Mouse (Mus musculus) lung, postnatal 36 days (tissue): ENCODE results near the gene Cpne4.
A peak's percentile ranks its signal among the peaks of the same experiment; 100 is the strongest.

Source experiments
- DNase-seq: peaks from one replicate; pipeline ENCODE4 v3.0.0; 2022; ENCODE audit warnings: mixed read lengths

Gene Cpne4

GRCm38 (mm10) chr9:104878558-104878957 is 331.5 kb downstream of the Cpne4 start:
- no peak for DNase-seq

GRCm38 (mm10) chr9:104890517-104890916 is 343.4 kb downstream of the Cpne4 start:
- no peak for DNase-seq

- DNase-seq: no peak
Measured at GRCm38 (mm10) chr9:104895360-104895759, 348.3 kb downstream of the Cpne4 start.

GRCm38 (mm10) chr9:104901118-104901517 is 354.0 kb downstream of the Cpne4 start:
- DNase-seq: no peak

GRCm38 (mm10) chr9:104901827-104902226 is 354.7 kb downstream of the Cpne4 start:
- no peak for DNase-seq

- DNase-seq: no peak
Measured at GRCm38 (mm10) chr9:104912686-104913085, 365.6 kb downstream of the Cpne4 start.

- no peak for DNase-seq
Measured at GRCm38 (mm10) chr9:104913327-104913726, 366.2 kb downstream of the Cpne4 start.

GRCm38 (mm10) chr9:104921197-104921596 is 374.1 kb downstream of the Cpne4 start:
- no peak for DNase-seq

- no peak for DNase-seq
Measured at GRCm38 (mm10) chr9:104922051-104922450, 375.0 kb downstream of the Cpne4 start.

- no peak for DNase-seq
Measured at GRCm38 (mm10) chr9:104928806-104929205, 381.7 kb downstream of the Cpne4 start.

GRCm38 (mm10) chr9:104940389-104940788 is 393.3 kb downstream of the Cpne4 start:
- DNase-seq: no peak

GRCm38 (mm10) chr9:104950551-104950950 is 403.5 kb downstream of the Cpne4 start:
- no peak for DNase-seq

GRCm38 (mm10) chr9:104952176-104952575 is 405.1 kb downstream of the Cpne4 start:
- DNase-seq: no peak

- peak; percentile 4 for DNase-seq
Measured at GRCm38 (mm10) chr9:104972828-104973227, 425.7 kb downstream of the Cpne4 start.

GRCm38 (mm10) chr9:104981934-104982548 is 435.0 kb downstream of the Cpne4 start:
- no peak for DNase-seq

GRCm38 (mm10) chr9:104998225-104998624 is 451.1 kb downstream of the Cpne4 start:
- no peak for DNase-seq

GRCm38 (mm10) chr9:105010721-105011120 is 463.6 kb downstream of the Cpne4 start:
- DNase-seq: no peak

- no peak for DNase-seq
Measured at GRCm38 (mm10) chr9:105018186-105018585, 471.1 kb downstream of the Cpne4 start.

GRCm38 (mm10) chr9:105028311-105028710 is 481.2 kb downstream of the Cpne4 start:
- DNase-seq: no peak

GRCm38 (mm10) chr9:105032572-105032971 is 485.5 kb downstream of the Cpne4 start:
- DNase-seq: no peak

GRCm38 (mm10) chr9:105033641-105034040 is 486.6 kb downstream of the Cpne4 start:
- DNase-seq: no peak

- DNase-seq: no peak
Measured at GRCm38 (mm10) chr9:105037847-105038246, 490.8 kb downstream of the Cpne4 start.

GRCm38 (mm10) chr9:105046014-105046413 is 498.9 kb downstream of the Cpne4 start:
- no peak for DNase-seq

GRCm38 (mm10) chr9:105048351-105048750 is 501.3 kb downstream of the Cpne4 start:
- no peak for DNase-seq

- no peak for DNase-seq
Measured at GRCm38 (mm10) chr9:105049636-105050035, 502.6 kb downstream of the Cpne4 start.
